Mouse (Mus musculus) heart, adult 2 months (tissue): ENCODE results near the gene Abcb10.

Source experiments
- CTCF ChIP-seq: fragments of 200-600 bp; IDR thresholded peaks from 2 replicates; pipeline ENCODE4 v1.8.1; 2022; ENCODE audit warnings: antibody characterized with exemption, mild to moderate bottlenecking, moderate library complexity
- POLR2A ChIP-seq: fragments of 200-500 bp; IDR thresholded peaks from 2 replicates; pipeline ENCODE4 v1.6.1; 2011; ENCODE audit warnings: mild to moderate bottlenecking, low read depth, low read length, control low read depth; ENCODE audit not compliant: insufficient read depth

- TF ChIP-seq POLR2A (no peak), CTCF (no peak)
These were observed 4.0 kb downstream of the Abcb10 start for GRCm38 (mm10) chr8:123978926-123979325.
